Mouse (Mus musculus) lung, adult 2 months (tissue): ENCODE data around the gene Fbln5.

Experiments
- CTCF ChIP-seq: fragments of 200-500 bp; IDR thresholded peaks from 2 replicates; pipeline ENCODE4 v1.5.1; 2011; ENCODE audit warnings: mild to moderate bottlenecking, low read length, control low read depth; ENCODE audit not compliant: insufficient read depth
- POLR2A ChIP-seq: fragments of 200-500 bp; IDR thresholded peaks from 2 replicates; pipeline ENCODE4 v1.6.1; 2011; ENCODE audit warnings: low read depth, mild to moderate bottlenecking, control low read depth, low read length, borderline replicate concordance; ENCODE audit errors: extremely low read depth

- TF ChIP-seq CTCF (no peak), POLR2A (no peak)
Observed at GRCm38 (mm10) chr12:101832179-101833114, 13.6 kb upstream of the Fbln5 start.
